Comparison of ENCODE assay signal across 10 mouse cellular contexts in the genomic region with DNA sequence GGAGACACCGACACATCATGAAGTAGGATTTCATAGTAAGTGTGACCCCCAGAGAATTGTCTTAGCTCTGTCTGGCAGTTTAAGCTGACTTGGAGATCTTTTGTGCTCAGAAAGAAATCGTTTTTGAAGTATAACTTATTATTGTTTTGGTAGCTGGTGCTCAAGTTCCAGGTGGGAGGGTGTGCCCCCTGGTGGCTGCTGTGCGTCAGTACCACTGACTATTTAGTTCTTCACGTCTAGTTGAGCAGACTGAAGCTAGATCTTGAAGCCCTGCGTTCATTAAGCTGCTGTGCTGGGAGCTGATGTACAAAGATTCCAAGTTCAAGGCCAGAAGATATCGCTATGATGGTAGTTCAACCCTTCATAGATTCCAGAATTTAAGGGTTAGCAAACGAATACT.
DNase-seq lines count a peak whose midpoint lies in the region; ATAC-seq and TF ChIP-seq lines count a peak whose summit lies in the region.
"Had no signal": no experiment of that assay in that cellular context is flagged by ENCODE, and none has a peak within 500 bp of the region (broad histone marks: within the 10 kb centered on the region; RNA-seq: fewer than 3 reads in every experiment).

No protein-coding gene starts in this region.

- H3K27me3 ChIP-seq in hindbrain, embryonic 11.5 days (ENCODE audit: control insufficient read depth, insufficient read depth, low read length) = no peaks in the 10 kb centered on the region
- H3K27me3 ChIP-seq in hindbrain, embryonic 12.5 days = no peaks in the 10 kb centered on the region
- no peaks in the 10 kb centered on the region for H3K27me3 ChIP-seq in E14TG2a.4 (ENCODE audit: insufficient read depth, low read length)
- no peaks in the 10 kb centered on the region for H3K27me3 ChIP-seq in cerebellum, adult 2 months (ENCODE audit: control insufficient read depth, insufficient read depth, low read length)
- H3K27me3 ChIP-seq in stomach, postnatal 0 days (ENCODE audit: control insufficient read depth, insufficient read depth, low read length) = no peaks in the 10 kb centered on the region
- H3K27me3 ChIP-seq: embryonic facial prominence, embryonic 13.5 days; neural tube, embryonic 12.5 days had no signal

- H3K4me2 ChIP-seq in hindbrain, embryonic 11.5 days (replicated peaks; ENCODE audit: low read depth, low read length) = no peak overlapping the region
- H3K4me2 ChIP-seq in hindbrain, embryonic 12.5 days (replicated peaks) = no peak overlapping the region
- no peak overlapping the region for H3K4me2 ChIP-seq in stomach, postnatal 0 days (replicated peaks; ENCODE audit: low read depth)
- H3K4me2 ChIP-seq: embryonic facial prominence, embryonic 13.5 days; neural tube, embryonic 12.5 days had no signal

- no peaks in the 10 kb centered on the region for H3K36me3 ChIP-seq in hindbrain, embryonic 11.5 days (ENCODE audit: control insufficient read depth, insufficient read depth, low read length)
- no peaks in the 10 kb centered on the region for H3K36me3 ChIP-seq in hindbrain, embryonic 12.5 days
- peaks cover 8% of the 10 kb centered on the region; the same call in 1 of the 2 replicates for H3K36me3 ChIP-seq in E14TG2a.4 (ENCODE audit: insufficient read depth, low read length)
- no peaks in the 10 kb centered on the region for H3K36me3 ChIP-seq in stomach, postnatal 0 days (ENCODE audit: control insufficient read depth, insufficient read depth, low read length)
- H3K36me3 ChIP-seq: embryonic facial prominence, embryonic 13.5 days; neural tube, embryonic 12.5 days had no signal

- H3K9me3 ChIP-seq in hindbrain, embryonic 11.5 days (ENCODE audit: control insufficient read depth, low read length) = no peaks in the 10 kb centered on the region
- H3K9me3 ChIP-seq in hindbrain, embryonic 12.5 days (replicated peaks) = no peaks in the 10 kb centered on the region
- H3K9me3 ChIP-seq in E14TG2a.4 (ENCODE audit: low read length) = no peaks in the 10 kb centered on the region
- H3K9me3 ChIP-seq in stomach, postnatal 0 days (ENCODE audit: control insufficient read depth, low read length) = no peaks in the 10 kb centered on the region
- H3K9me3 ChIP-seq: embryonic facial prominence, embryonic 13.5 days; neural tube, embryonic 12.5 days had no signal

- no peak for TF ChIP-seq POLR2A in cerebellum, adult 2 months (IDR thresholded peaks at IDR 0.05; ENCODE audit: borderline replicate concordance, insufficient read depth, low read length)

- H3K4me3 ChIP-seq in hindbrain, embryonic 11.5 days (ENCODE audit: low read depth, low read length) = no peak overlapping the region
- no peak overlapping the region for H3K4me3 ChIP-seq in hindbrain, embryonic 12.5 days
- H3K4me3 ChIP-seq in E14TG2a.4 (replicated peaks; ENCODE audit: low read length) = no peak overlapping the region
- H3K4me3 ChIP-seq in cerebellum, adult 2 months (replicated peaks; ENCODE audit: insufficient read depth, low read depth, low read length) = no peak overlapping the region
- H3K4me3 ChIP-seq in stomach, postnatal 0 days (ENCODE audit: low read depth, low read length) = no peak overlapping the region
- H3K4me3 ChIP-seq: embryonic facial prominence, embryonic 13.5 days; neural tube, embryonic 12.5 days had no signal

- H3K27ac ChIP-seq in hindbrain, embryonic 11.5 days (ENCODE audit: low read depth, low read length) = no peak overlapping the region
- H3K27ac ChIP-seq in hindbrain, embryonic 12.5 days = no peak overlapping the region
- no peak overlapping the region for H3K27ac ChIP-seq in cerebellum, adult 2 months (ENCODE audit: insufficient read depth, low read length)
- H3K27ac ChIP-seq in stomach, postnatal 0 days (replicated peaks) = no peak overlapping the region
- H3K27ac ChIP-seq: embryonic facial prominence, embryonic 13.5 days; neural tube, embryonic 12.5 days had no signal

- TF ChIP-seq EP300 in stomach, postnatal 0 days (optimal IDR thresholded peaks at IDR 0.05) = no peak

- intact Hi-C loops in gastrocnemius, postnatal 14 days (cut with DNase I; ENCODE audit: low total_unique reads) = loop anchor here (5.0 to 10.0 kb wide), 2 partner anchors 71 to 174 kb away; partner anchors contain the start of gene Arl15

- TF ChIP-seq CTCF in E14TG2a.4 (conservative IDR thresholded peaks at IDR 0.05; ENCODE audit: low read length) = peak; percentile 85
- peak; percentile 86 for TF ChIP-seq CTCF in cerebellum, adult 2 months (IDR thresholded peaks at IDR 0.05; ENCODE audit: borderline replicate concordance, insufficient read depth, low read depth, low read length)
- peak; percentile 90 for TF ChIP-seq CTCF in stomach, postnatal 0 days (IDR thresholded peaks at IDR 0.05; ENCODE audit: low read depth)

- ATAC-seq in hindbrain, embryonic 11.5 days (ENCODE audit: low FRiP score) = peak; percentile 16; the same call in 1 of the 2 replicates
- ATAC-seq in hindbrain, embryonic 12.5 days (ENCODE audit: low FRiP score) = no peak
- ATAC-seq in stomach, postnatal 0 days (ENCODE audit: low FRiP score, low TSS enrichment) = no peak

- no peaks in the 10 kb centered on the region for H3K4me1 ChIP-seq in hindbrain, embryonic 11.5 days (replicated peaks; ENCODE audit: control insufficient read depth, insufficient read depth, low read length)
- H3K4me1 ChIP-seq in hindbrain, embryonic 12.5 days = 0 out of 2 replicates have a peak, but pooled peaks cover 4% of the 10 kb centered on the region
- H3K4me1 ChIP-seq in E14TG2a.4 (replicated peaks; ENCODE audit: low read depth, low read length) = peaks cover 70% of the 10 kb centered on the region
- peaks cover 2% of the 10 kb centered on the region for H3K4me1 ChIP-seq in cerebellum, adult 2 months (ENCODE audit: control insufficient read depth, insufficient read depth, low read length)
- no peaks in the 10 kb centered on the region for H3K4me1 ChIP-seq in stomach, postnatal 0 days (replicated peaks; ENCODE audit: control insufficient read depth, insufficient read depth)
- H3K4me1 ChIP-seq: neural tube, embryonic 12.5 days had no signal

- H3K9ac ChIP-seq in hindbrain, embryonic 11.5 days (ENCODE audit: low read depth, low read length) = no peak overlapping the region
- no peak overlapping the region for H3K9ac ChIP-seq in hindbrain, embryonic 12.5 days
- no peak overlapping the region for H3K9ac ChIP-seq in stomach, postnatal 0 days (ENCODE audit: low read length)
- H3K9ac ChIP-seq: embryonic facial prominence, embryonic 13.5 days; neural tube, embryonic 12.5 days had no signal

- WGBS in hindbrain, embryonic 11.5 days = 41% methylated on average over 7 of the region's 7 CpGs
- 36% methylated on average over 7 of the region's 7 CpGs for whole genome bisulfite sequencing in hindbrain, embryonic 12.5 days
- 41% methylated on average over 7 of the region's 7 CpGs for WGBS in cerebellum, adult 2 months
- WGBS in stomach, postnatal 0 days = 37% methylated on average over 7 of the region's 7 CpGs

- DNase-seq in hindbrain, embryonic 11.5 days (ENCODE audit: low spot score) = peak; percentile 75
- DNase-seq in cerebellum, adult 2 months = peak; percentile 23 to 47
- DNase-seq in gastrocnemius, postnatal 14 days = peak; percentile 55
- peak; percentile 37 to 63 for DNase-seq in layer of hippocampus, postnatal 14 days (ENCODE audit: low spot score in 2 of 2)
- DNase-seq in lung, postnatal 4 days = peak; percentile 57 to 69
- DNase-seq in stomach, postnatal 0 days (ENCODE audit: low spot score) = peak; percentile 58
